Mouse (Mus musculus) CD4-positive, CD25-positive, alpha-beta regulatory T cell, adult 9 weeks (primary cell): ENCODE data around the gene Edaradd. TPM values are rescaled to one million over a fixed set of nuclear protein-coding genes. Genes with fewer than 3 reads are reported as not detected.

Experiments
- polyA plus RNA-seq: library from polyadenylated mRNA; unstranded; fragments of 100-300 nt; shearing (Covaris generic); gene quantifications from one replicate; pipeline ENCODE4 v1.2.1, GENCODE M21; 2017

The Edaradd gene
- 0.55 TPM for polyA plus RNA-seq

GRCm38 (mm10) chr13:12519955-12520584 lies at the start of gene Edaradd:
Gene Edaradd, minus strand, starts transcription at chr13:12520438.

DNA sequence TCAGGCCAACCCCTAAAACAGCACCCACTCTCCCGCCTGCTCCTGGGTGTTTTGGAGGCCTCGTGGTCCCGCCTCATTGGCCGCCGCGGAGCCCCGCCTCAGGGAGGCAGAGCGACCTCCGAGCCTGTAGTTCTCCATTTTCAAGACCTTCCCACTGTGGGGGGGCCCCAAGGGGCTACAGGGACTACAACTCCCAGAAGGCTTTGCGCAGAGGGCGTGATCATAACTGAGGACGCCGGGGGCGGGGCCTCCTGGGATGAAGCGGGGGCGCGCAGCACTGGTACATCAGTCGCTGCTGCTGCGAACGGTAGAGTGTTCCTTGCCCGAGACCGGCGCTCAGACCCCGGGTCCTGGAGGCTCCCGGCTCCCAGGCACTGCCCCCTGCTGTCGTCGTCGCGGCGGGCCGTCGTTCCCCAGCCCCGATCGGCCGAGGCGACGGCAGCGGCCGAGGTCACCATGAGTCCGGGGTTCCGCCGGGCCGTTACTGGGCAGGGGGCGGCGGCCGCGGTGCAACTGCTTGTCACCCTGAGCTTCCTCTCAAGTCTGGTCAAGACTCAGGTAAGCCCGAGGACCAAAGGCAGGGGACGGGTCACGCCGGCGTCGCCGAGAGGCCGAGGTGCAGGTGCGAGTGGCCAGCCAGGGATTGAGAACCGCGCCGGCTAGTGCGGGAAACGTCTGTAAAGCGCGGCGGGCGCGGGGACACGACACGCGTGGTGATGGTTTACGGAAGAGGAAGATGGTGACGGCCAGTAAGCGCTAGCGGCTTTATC lies 45.6 kb upstream of the Edaradd start, which contains the start of gene Ero1lb:
Gene Ero1lb (plus strand): TSS at position 254 of the 770 bp plus-strand sequence.

GRCm38 (mm10) chr13:12464844-12465243 lies 55.4 kb downstream of the Edaradd start, which contains the start of gene Lgals8:
Gene Lgals8, minus strand, starts transcription at chr13:12464944.

Other genes with a start within 250 kb of the Edaradd start
- 9.9 TPM for gene Actn2, start 179.7 kb downstream of the Edaradd start, polyA plus RNA-seq
- 78.0 TPM for gene Heatr1, start 125.4 kb downstream of the Edaradd start, polyA plus RNA-seq
- 79.4 TPM for gene Lgals8, start 55.5 kb downstream of the Edaradd start, polyA plus RNA-seq
- 9.1 TPM for gene Ero1lb, start 45.4 kb upstream of the Edaradd start, polyA plus RNA-seq